Comparison of ENCODE assay signal across 20 mouse cellular contexts in the genomic region with DNA sequence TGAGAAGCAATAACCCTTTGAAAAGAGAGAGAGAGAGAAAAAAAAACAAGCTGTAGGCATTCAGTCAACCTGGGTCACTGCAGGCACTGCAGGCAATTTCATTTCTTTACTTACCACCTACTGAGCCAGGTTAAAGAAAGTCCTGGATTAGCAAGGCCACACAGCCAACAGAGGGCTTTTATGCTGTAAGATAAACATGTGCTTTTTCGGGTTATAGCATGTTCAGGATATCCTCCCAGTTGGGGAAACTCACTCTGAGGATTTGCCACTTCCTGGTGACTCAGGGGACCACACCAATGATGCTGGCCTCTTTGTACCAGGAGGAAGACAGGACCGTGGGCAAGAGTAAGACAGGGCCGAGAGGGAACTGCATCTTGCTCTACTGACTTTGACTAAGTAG.
A peak's percentile ranks its signal among the peaks of the same experiment; 100 is the strongest.
DNase-seq lines count a peak whose midpoint lies in the region; ATAC-seq and TF ChIP-seq lines count a peak whose summit lies in the region.
"Had no signal": no experiment of that assay in that cellular context is flagged by ENCODE, and none has a peak within 500 bp of the region (broad histone marks: within the 10 kb centered on the region; RNA-seq: fewer than 3 reads in every experiment).

No protein-coding gene starts in this region.

- 47% methylated on average over 3 of the region's 3 CpGs for WGBS in heart, embryonic 12.5 days
- WGBS in midbrain, embryonic 13.5 days: 35% methylated on average over 3 of the region's 3 CpGs
- 31% methylated on average over 3 of the region's 3 CpGs for WGBS in midbrain, embryonic 11.5 days
- WGBS in stomach, postnatal 0 days: 36% methylated on average over 3 of the region's 3 CpGs

- no peaks in the 10 kb centered on the region for H3K27me3 ChIP-seq in heart, embryonic 12.5 days (replicated peaks)
- H3K27me3 ChIP-seq in midbrain, embryonic 13.5 days: no peaks in the 10 kb centered on the region
- no peaks in the 10 kb centered on the region for H3K27me3 ChIP-seq in midbrain, embryonic 11.5 days (ENCODE audit: control insufficient read depth, insufficient read depth, low read length)
- H3K27me3 ChIP-seq in stomach, postnatal 0 days (ENCODE audit: control insufficient read depth, insufficient read depth, low read length): no peaks in the 10 kb centered on the region
- H3K27me3 ChIP-seq: embryonic facial prominence, embryonic 13.5 days; embryonic facial prominence, embryonic 15.5 days had no signal

- no peak for ATAC-seq in heart, embryonic 12.5 days (ENCODE audit: insufficient number of reproducible peaks, low FRiP score)
- ATAC-seq in midbrain, embryonic 13.5 days: no peak
- ATAC-seq in midbrain, embryonic 11.5 days (ENCODE audit: low FRiP score): no peak
- ATAC-seq in stomach, postnatal 0 days (ENCODE audit: low FRiP score, low TSS enrichment): no peak
- ATAC-seq: forebrain, embryonic 14.5 days; forebrain, embryonic 16.5 days had no signal

- H3K36me3 ChIP-seq in heart, embryonic 12.5 days: no peaks in the 10 kb centered on the region
- H3K36me3 ChIP-seq in midbrain, embryonic 13.5 days: no peaks in the 10 kb centered on the region
- H3K36me3 ChIP-seq in midbrain, embryonic 11.5 days (ENCODE audit: control insufficient read depth, insufficient read depth, low read length): no peaks in the 10 kb centered on the region
- H3K36me3 ChIP-seq in stomach, postnatal 0 days (ENCODE audit: control insufficient read depth, insufficient read depth, low read length): no peaks in the 10 kb centered on the region
- H3K36me3 ChIP-seq: embryonic facial prominence, embryonic 13.5 days; embryonic facial prominence, embryonic 15.5 days; forebrain, embryonic 10.5 days; forebrain, embryonic 12.5 days had no signal

- TF ChIP-seq CTCF in stomach, postnatal 0 days (IDR thresholded peaks at IDR 0.05; ENCODE audit: low read depth): peak; percentile 11; the same call in 1 of the 2 replicates

- DNase-seq in heart, adult 11 months: peak; percentile 76
- DNase-seq in midbrain, embryonic 11.5 days (ENCODE audit: low spot score, missing footprints): no peak
- peak; percentile 3 for DNase-seq in 416B (ENCODE audit: low read depth)
- no peak for DNase-seq in stomach, postnatal 0 days (ENCODE audit: low spot score)
- DNase-seq in spleen, postnatal 10 days (ENCODE audit: low spot score in 2 of 2): no peak
- no peak for DNase-seq in adrenal gland, postnatal 25 days
- DNase-seq: adrenal gland, adult 2 months; adrenal gland, postnatal 14 days; cerebellum, adult 11 months; cerebellum, adult 8-10 months; cerebellum, adult 9-11 months had no signal

- H3K4me1 ChIP-seq in heart, embryonic 12.5 days (replicated peaks): no peaks in the 10 kb centered on the region
- peaks cover 17% of the 10 kb centered on the region for H3K4me1 ChIP-seq in midbrain, embryonic 13.5 days (replicated peaks)
- no peaks in the 10 kb centered on the region; the same call in 1 of the 2 replicates for H3K4me1 ChIP-seq in midbrain, embryonic 11.5 days (ENCODE audit: control insufficient read depth, insufficient read depth, low read length)
- no peaks in the 10 kb centered on the region for H3K4me1 ChIP-seq in stomach, postnatal 0 days (replicated peaks; ENCODE audit: control insufficient read depth, insufficient read depth)

- H3K27ac ChIP-seq in heart, embryonic 12.5 days (ENCODE audit: poor library complexity, severe bottlenecking): no peak overlapping the region
- 0 out of 2 replicates have a peak overlapping the region, but pooled peaks have one; percentile 4 for H3K27ac ChIP-seq in midbrain, embryonic 13.5 days
- H3K27ac ChIP-seq in midbrain, embryonic 11.5 days (ENCODE audit: low read depth, low read length): no peak overlapping the region
- no peak overlapping the region for H3K27ac ChIP-seq in stomach, postnatal 0 days (replicated peaks)
- H3K27ac ChIP-seq: embryonic facial prominence, embryonic 13.5 days; embryonic facial prominence, embryonic 15.5 days; forebrain, embryonic 10.5 days; forebrain, embryonic 12.5 days had no signal

- H3K4me2 ChIP-seq in heart, embryonic 12.5 days: no peak overlapping the region
- no peak overlapping the region for H3K4me2 ChIP-seq in midbrain, embryonic 13.5 days (replicated peaks)
- no peak overlapping the region for H3K4me2 ChIP-seq in midbrain, embryonic 11.5 days
- H3K4me2 ChIP-seq in stomach, postnatal 0 days (replicated peaks; ENCODE audit: low read depth): no peak overlapping the region
- H3K4me2 ChIP-seq: embryonic facial prominence, embryonic 13.5 days; embryonic facial prominence, embryonic 15.5 days; forebrain, embryonic 12.5 days had no signal

- TF ChIP-seq EP300 in stomach, postnatal 0 days (optimal IDR thresholded peaks at IDR 0.05): peak; percentile 72

- no peak overlapping the region for H3K9ac ChIP-seq in heart, embryonic 12.5 days
- H3K9ac ChIP-seq in midbrain, embryonic 13.5 days (replicated peaks): no peak overlapping the region
- H3K9ac ChIP-seq in midbrain, embryonic 11.5 days (ENCODE audit: low read length): no peak overlapping the region
- no peak overlapping the region for H3K9ac ChIP-seq in stomach, postnatal 0 days (ENCODE audit: low read length)
- H3K9ac ChIP-seq: embryonic facial prominence, embryonic 13.5 days; embryonic facial prominence, embryonic 15.5 days; forebrain, embryonic 12.5 days had no signal

- H3K9me3 ChIP-seq in heart, embryonic 12.5 days (replicated peaks): 0 out of 2 replicates have a peak, but pooled peaks cover 3% of the 10 kb centered on the region
- H3K9me3 ChIP-seq in midbrain, embryonic 13.5 days: no peaks in the 10 kb centered on the region
- H3K9me3 ChIP-seq in midbrain, embryonic 11.5 days (ENCODE audit: control insufficient read depth, low read length): no peaks in the 10 kb centered on the region
- H3K9me3 ChIP-seq in stomach, postnatal 0 days (ENCODE audit: control insufficient read depth, low read length): no peaks in the 10 kb centered on the region
- H3K9me3 ChIP-seq: embryonic facial prominence, embryonic 13.5 days; embryonic facial prominence, embryonic 15.5 days; forebrain, embryonic 10.5 days; forebrain, embryonic 12.5 days had no signal

- no peak overlapping the region for H3K4me3 ChIP-seq in heart, embryonic 12.5 days
- no peak overlapping the region for H3K4me3 ChIP-seq in midbrain, embryonic 13.5 days (replicated peaks)
- no peak overlapping the region for H3K4me3 ChIP-seq in midbrain, embryonic 11.5 days (ENCODE audit: low read depth, low read length)
- H3K4me3 ChIP-seq in stomach, postnatal 0 days (ENCODE audit: low read depth, low read length): no peak overlapping the region
- H3K4me3 ChIP-seq: embryonic facial prominence, embryonic 13.5 days; embryonic facial prominence, embryonic 15.5 days; erythroblast, embryonic 14.5 days; forebrain, embryonic 10.5 days; forebrain, embryonic 12.5 days had no signal

Comparison
In these comparisons a context has a peak if more than half of its experiments do, and no peak if none do; other contexts are left out.
1. DNase-seq: peak in heart, adult 11 months (single experiment) and 416B (single experiment); none in midbrain, embryonic 11.5 days (single experiment), stomach, postnatal 0 days (single experiment), spleen, postnatal 10 days (0 of 2) and adrenal gland, postnatal 25 days (single experiment).